Mouse (Mus musculus) ES-E14 (cell line): Measurements from ENCODE around the gene Azin2. TPM values are rescaled to one million over a fixed set of nuclear protein-coding genes. Genes with fewer than 3 reads are reported as not detected.

ENCODE experiments used
- DNase-seq: peaks from one replicate; pipeline ENCODE4 v3.0.0-alpha.2; 2013; ENCODE audit warnings: low read depth, low spot score
- H3K27ac ChIP-seq: 2 replicates; pipeline ENCODE4 v1.5.1; 2012; ENCODE audit warnings: low read depth, mild to moderate bottlenecking, low read length, moderate library complexity, mixed read lengths; ENCODE audit not compliant: poor library complexity, insufficient read depth, severe bottlenecking
- H3K36me3 ChIP-seq: 2 replicates; pipeline ENCODE4 v1.6.1; 2012; ENCODE audit warnings: mild to moderate bottlenecking, low read length, moderate library complexity, mixed read lengths; ENCODE audit not compliant: control insufficient read depth, poor library complexity, insufficient read depth, severe bottlenecking
- H3K4me1 ChIP-seq, 2 experiments: fragments of 150-350 bp in 1 of 2; sonication (generic) in 1 of 2; 2 replicates each; pipeline ENCODE4 v1.6.1; 2012; ENCODE audit warnings: low read length in 2 of 2, mild to moderate bottlenecking in 1 of 2, mixed read lengths in 1 of 2; ENCODE audit not compliant: control insufficient read depth in 2 of 2, insufficient read depth in 2 of 2, poor library complexity in 1 of 2
- H3K4me3 ChIP-seq, 2 experiments: fragments of 150-350 bp in 1 of 2; sonication (generic) in 1 of 2; 2 replicates each; pipeline ENCODE4 v1.5.1; 2012; ENCODE audit warnings: low read length in 2 of 2, low read depth in 1 of 2, mild to moderate bottlenecking in 1 of 2, mixed read lengths in 1 of 2; ENCODE audit not compliant: insufficient read depth in 1 of 2, poor library complexity in 1 of 2, severe bottlenecking in 1 of 2
- H3K9ac ChIP-seq: 2 replicates; pipeline ENCODE4 v1.6.1; 2012; ENCODE audit warnings: low read depth, mild to moderate bottlenecking, low read length, mixed read lengths; ENCODE audit not compliant: poor library complexity, insufficient read depth, severe bottlenecking
- H3K9me3 ChIP-seq: fragments of 150-350 bp; sonication (generic); 2 replicates; pipeline ENCODE4 v1.6.1; 2012; ENCODE audit warnings: low read depth, mild to moderate bottlenecking, low read length; ENCODE audit not compliant: control insufficient read depth, insufficient read depth
- CHD2 ChIP-seq: IDR thresholded peaks from 2 replicates; pipeline ENCODE4 v1.6.1; 2014; ENCODE audit warnings: mild to moderate bottlenecking, low read depth, low read length, inconsistent platforms
- HCFC1 ChIP-seq: IDR thresholded peaks from 2 replicates; pipeline ENCODE4 v1.6.1; 2012; ENCODE audit warnings: low read length, inconsistent platforms, borderline replicate concordance; ENCODE audit not compliant: insufficient read depth
- MAFK ChIP-seq: IDR thresholded peaks from 2 replicates; pipeline ENCODE4 v1.6.1; 2014; ENCODE audit warnings: mild to moderate bottlenecking, low read depth, low read length, inconsistent platforms; ENCODE audit not compliant: insufficient read depth
- ZC3H11A ChIP-seq: IDR thresholded peaks from 2 replicates; pipeline ENCODE4 v1.6.1; 2012; ENCODE audit warnings: low read depth, mild to moderate bottlenecking, inconsistent platforms, low read length, borderline replicate concordance
- ZNF384 ChIP-seq: IDR thresholded peaks from 2 replicates; pipeline ENCODE4 v1.6.1; 2012; ENCODE audit warnings: low read depth, low read length, inconsistent platforms
- in situ Hi-C, 2 experiments: fragments of 600-800 bp; cut with MboI; formaldehyde crosslinking; loops; one replicate each; pipeline ENCODE4 v1.15.1; 2025; ENCODE audit warnings: low sequenced_read_pairs in 2 of 2, inconsistent platforms in 1 of 2; ENCODE audit not compliant: unreplicated experiment in 2 of 2
- total RNA-seq: library from RNA; depleted of rRNA; stranded (reverse); fragments of 300-350 nt; gene quantifications from 2 replicates; pipeline ENCODE4 v1.2.3, GENCODE M21; 2012; rRNA removed

The Azin2 gene
- total RNA-seq: 16.0 and 21.2 TPM in 2 replicates

DNA sequence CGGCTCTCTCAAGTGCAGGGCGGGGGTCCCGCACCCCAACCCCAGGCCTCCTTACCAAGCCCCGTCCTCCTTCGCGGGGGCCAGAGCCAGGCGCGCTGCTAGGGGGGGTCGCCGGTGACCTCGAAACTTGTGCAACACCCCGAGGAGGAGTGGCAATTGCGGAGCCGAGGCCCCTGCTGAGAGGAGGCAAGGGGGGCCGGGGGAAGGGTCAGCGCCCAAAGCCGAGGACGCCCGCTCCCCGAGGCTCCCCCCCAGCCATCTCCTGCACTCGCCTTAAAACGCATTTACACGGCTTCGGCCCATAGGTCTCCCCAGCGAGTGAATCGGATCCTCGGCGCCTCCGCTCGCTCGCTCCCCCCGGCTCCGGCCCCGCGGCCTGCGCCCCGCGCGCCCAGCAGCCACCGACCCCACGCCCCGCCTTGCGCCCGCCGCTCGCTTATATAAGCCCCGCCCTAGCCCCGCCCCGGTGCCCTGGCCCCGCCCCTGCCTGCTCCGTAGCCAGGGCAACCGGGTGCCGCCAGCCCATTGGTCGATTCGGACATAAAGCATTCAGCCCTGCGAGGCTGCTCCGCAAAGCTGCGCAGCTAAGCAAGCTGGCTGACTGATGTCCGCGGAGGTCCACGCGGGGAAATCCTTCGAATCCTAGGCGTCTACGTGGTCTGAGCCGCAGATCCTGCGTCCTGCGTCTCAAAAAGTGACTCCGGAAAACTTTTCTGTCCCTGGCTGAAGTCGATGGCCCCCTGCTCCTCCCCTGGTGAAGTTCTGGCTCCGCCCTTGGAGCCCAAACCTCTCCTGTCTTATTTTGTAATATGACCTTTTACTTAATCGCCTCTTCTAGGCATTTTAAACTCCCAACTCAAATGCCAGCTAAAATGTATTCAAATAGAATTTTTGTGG, at the start of gene Azin2:
Gene Azin2, minus strand, starts transcription at position 414 of the 897 bp plus-strand sequence.
- no peaks in the 10 kb centered on the region for H3K9me3 ChIP-seq
- H3K27ac ChIP-seq: no peak within 1 kb of the TSS
- in situ Hi-C loops: no loop called here
- peak; percentile 64 for DNase-seq
- H3K4me1 ChIP-seq: peaks cover 0 to 24% of the 10 kb centered on the region in 2 experiments; a peak in 2 of 4 replicates
- TF ChIP-seq HCFC1 (peak; percentile 28; the same call in 1 of the 2 replicates), CHD2 (no peak)
- H3K36me3 ChIP-seq: peaks cover 5% of the 10 kb centered on the region; the same call in 1 of the 2 replicates
- peak within 1 kb of the TSS; percentile 86 for H3K9ac ChIP-seq
- H3K4me3 ChIP-seq: peak within 1 kb of the TSS; percentile 84 to 91

DNA sequence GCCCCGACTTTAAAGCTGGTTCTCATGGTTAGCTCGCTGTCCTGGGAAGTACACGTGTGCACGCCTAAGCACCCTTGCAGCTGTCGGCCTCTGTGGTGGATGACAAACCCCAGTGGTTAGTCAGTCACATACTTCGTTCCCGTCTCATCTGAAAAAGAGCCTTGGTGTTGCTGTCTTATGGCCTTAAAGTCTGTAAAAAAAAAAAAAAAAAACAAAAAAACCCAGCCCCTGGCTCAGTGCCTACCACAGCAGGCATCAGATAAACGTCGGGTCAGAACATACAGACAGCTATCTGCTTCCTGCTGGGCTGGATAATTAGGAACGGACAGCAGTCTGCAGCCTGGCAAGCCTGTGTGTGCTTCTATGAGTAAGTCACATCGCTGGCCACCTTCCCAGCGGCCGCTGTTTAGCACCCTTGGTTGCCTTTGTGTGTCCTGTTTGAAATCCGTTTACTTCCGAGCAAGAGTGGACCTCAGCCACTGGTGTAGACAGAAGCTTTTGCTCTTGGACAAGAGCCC, 49.4 kb upstream of the Azin2 start:
- Histone ChIP-seq H3K27ac (no peak overlapping the region), H3K9ac (no peak overlapping the region), H3K4me1 (peaks cover 0 to 7% of the 10 kb centered on the region in 2 experiments; a peak in 1 of 4 replicates), H3K36me3 (peaks cover 38% of the 10 kb centered on the region), H3K4me3 (no peak overlapping the region), H3K9me3 (no peaks in the 10 kb centered on the region)
- no peak for DNase-seq
- no peak for TF ChIP-seq MAFK
- no peak for TF ChIP-seq ZC3H11A
- peak; percentile 74 for TF ChIP-seq ZNF384
- no peak for TF ChIP-seq HCFC1
- in situ Hi-C loops: no loop called here

DNA sequence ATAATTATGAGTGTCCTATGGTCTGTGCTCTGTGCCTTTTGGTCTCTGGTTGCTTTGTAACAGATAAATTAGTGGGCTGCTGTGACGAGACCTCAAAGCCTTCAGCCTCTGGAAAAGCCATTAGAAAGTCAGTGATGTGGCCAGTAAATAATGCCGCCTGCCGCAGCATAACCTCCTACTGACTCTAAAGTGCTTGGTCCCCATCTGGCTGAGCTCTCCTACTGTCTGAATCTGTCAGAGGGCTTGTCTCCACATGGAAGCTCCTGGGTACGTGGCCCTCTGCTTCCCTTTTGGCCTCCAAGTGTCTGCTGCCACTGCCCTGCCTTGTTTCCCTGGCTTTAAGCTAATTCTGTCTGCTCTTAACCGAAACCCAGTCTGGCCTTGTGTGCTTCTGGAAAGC, 47.3 kb upstream of the Azin2 start:
- no peak overlapping the region for H3K4me3 ChIP-seq
- no peaks in the 10 kb centered on the region for H3K9me3 ChIP-seq
- H3K4me1 ChIP-seq: peaks cover 0 to 5% of the 10 kb centered on the region in 2 experiments; a peak in 1 of 4 replicates
- no peak for DNase-seq
- no peak for TF ChIP-seq HCFC1
- no peak overlapping the region for H3K9ac ChIP-seq
- peaks cover 49% of the 10 kb centered on the region for H3K36me3 ChIP-seq
- in situ Hi-C loops: no loop called here
- H3K27ac ChIP-seq: no peak overlapping the region

DNA sequence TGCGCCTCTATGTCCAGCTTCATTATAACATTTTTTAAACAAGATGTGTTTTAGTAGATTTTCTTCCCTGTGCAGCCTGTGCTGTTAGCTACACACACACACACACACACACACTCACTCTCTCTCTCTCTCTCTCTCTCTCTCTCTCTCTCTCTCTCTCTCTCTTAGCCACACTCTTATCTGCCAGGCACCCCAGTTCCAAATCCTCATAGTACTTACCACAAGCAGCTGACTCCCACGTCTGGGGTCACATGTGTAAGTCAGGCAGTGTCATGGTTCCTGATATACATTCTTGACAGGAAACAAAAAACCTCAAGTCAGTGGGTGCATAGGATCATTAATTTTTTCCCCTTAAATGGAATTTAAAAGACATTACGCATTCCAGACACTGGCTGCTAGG, 46.4 kb upstream of the Azin2 start:
- Histone ChIP-seq H3K4me3 (no peak overlapping the region), H3K9me3 (no peaks in the 10 kb centered on the region), H3K9ac (no peak overlapping the region), H3K36me3 (peaks cover 51% of the 10 kb centered on the region), H3K27ac (no peak overlapping the region), H3K4me1 (peaks cover 0 to 5% of the 10 kb centered on the region in 2 experiments; a peak in 1 of 4 replicates)
- no peak for DNase-seq
- in situ Hi-C loops: no loop called here
- TF ChIP-seq HCFC1: no peak
